ENCODE assay signal across 23 mouse cellular contexts in genomic region chr7:116242810-116243209, GRCm38 (mm10).
"Had no signal": no experiment of that assay in that cellular context is flagged by ENCODE, and none has a peak within 500 bp of the region (broad histone marks: within the 10 kb centered on the region; RNA-seq: fewer than 3 reads in every experiment).

No protein-coding gene starts in this region.

- H3K27ac ChIP-seq: layer of hippocampus, adult 2 months; limb, embryonic 10.5 days; limb, embryonic 13.5 days; liver, embryonic 12.5 days; liver, embryonic 15.5 days; lung, embryonic 15.5 days; midbrain, embryonic 10.5 days; midbrain, embryonic 13.5 days; neural tube, embryonic 13.5 days; stomach, embryonic 15.5 days had no signal

- H3K4me2 ChIP-seq: limb, embryonic 13.5 days; liver, embryonic 12.5 days; liver, embryonic 15.5 days; lung, embryonic 15.5 days; midbrain, embryonic 13.5 days; neural tube, embryonic 13.5 days; stomach, embryonic 15.5 days had no signal

- H3K9me3 ChIP-seq: limb, embryonic 10.5 days; limb, embryonic 13.5 days; liver, embryonic 12.5 days; liver, embryonic 15.5 days; lung, embryonic 15.5 days; megakaryocyte, embryonic 14.5 days; midbrain, embryonic 10.5 days; midbrain, embryonic 13.5 days; neural tube, embryonic 13.5 days; stomach, embryonic 15.5 days had no signal

- H3K9ac ChIP-seq: limb, embryonic 13.5 days; liver, embryonic 12.5 days; liver, embryonic 15.5 days; lung, embryonic 15.5 days; midbrain, embryonic 13.5 days; neural tube, embryonic 13.5 days; stomach, embryonic 15.5 days had no signal

- DNase-seq: layer of hippocampus, adult 9-11 months; liver; lung, adult 18-20 months; lung, postnatal 10 days; lung, postnatal 36 days; retina, postnatal 1 day; right cerebral cortex, postnatal 14 days; right cerebral cortex, postnatal 4 days; spleen, adult 18-20 months; thymus, postnatal 25 days had no signal

- H3K4me3 ChIP-seq: layer of hippocampus, adult 2 months; limb, embryonic 10.5 days; limb, embryonic 13.5 days; liver, embryonic 12.5 days; liver, embryonic 15.5 days; lung, embryonic 15.5 days; megakaryocyte, embryonic 14.5 days; midbrain, embryonic 10.5 days; midbrain, embryonic 13.5 days; myocyte; neural tube, embryonic 13.5 days; stomach, embryonic 15.5 days had no signal

- H3K36me3 ChIP-seq: limb, embryonic 10.5 days; limb, embryonic 13.5 days; liver, embryonic 12.5 days; liver, embryonic 15.5 days; lung, embryonic 15.5 days; midbrain, embryonic 10.5 days; midbrain, embryonic 13.5 days; neural tube, embryonic 13.5 days; stomach, embryonic 15.5 days had no signal

- ATAC-seq: liver, embryonic 12.5 days; midbrain, embryonic 13.5 days; midbrain, embryonic 16.5 days had no signal

- H3K27me3 ChIP-seq: stomach, embryonic 15.5 days had no signal
